ENCODE assay signal across 8 mouse cellular contexts in the genomic region with DNA sequence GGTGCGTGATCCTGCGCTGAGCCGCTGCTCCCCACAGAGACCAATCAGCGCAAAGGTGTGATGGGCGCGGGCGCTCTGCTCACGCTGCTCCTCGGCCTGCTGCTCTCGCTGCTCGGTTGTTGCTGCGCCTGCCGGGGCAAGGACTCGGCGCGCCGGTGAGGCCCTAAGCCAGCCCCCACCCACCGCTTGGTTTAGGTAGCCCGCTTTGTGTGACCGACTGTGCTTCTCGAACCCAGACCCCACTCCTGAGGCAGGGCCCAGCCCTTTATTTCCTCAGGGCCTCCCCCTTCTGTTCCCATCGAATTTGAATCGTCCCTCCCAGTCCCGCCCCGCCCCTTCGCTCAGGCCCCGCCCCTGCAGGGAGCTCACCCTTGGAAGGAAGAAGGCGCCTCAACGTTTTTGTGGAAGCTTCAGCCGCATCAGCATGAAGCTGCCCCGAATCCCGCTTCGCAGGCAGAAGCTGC. TPM values are rescaled to one million over a fixed set of nuclear protein-coding genes. Genes with fewer than 3 reads are reported as not detected.
DNase-seq lines count a peak whose midpoint lies in the region; ATAC-seq and TF ChIP-seq lines count a peak whose summit lies in the region.

No protein-coding gene starts in this region.

- no peak for DNase-seq in lung, postnatal 14 days
- peak; percentile 60 for DNase-seq in brain, embryonic 14.5 days (ENCODE audit: low read depth)
- peak; percentile 30 to 48 for DNase-seq in lung, postnatal 4 days
- peak; percentile 48 for DNase-seq in thymus, postnatal 4 days
- no peak for DNase-seq in urinary bladder, postnatal 4 days (ENCODE audit: low spot score in 2 of 2)
- no peak for DNase-seq in frontal cortex, postnatal 14 days (ENCODE audit: low spot score in 2 of 2)

- no peak for TF ChIP-seq POLR2A in brain, embryonic 14.5 days (IDR thresholded peaks at IDR 0.05; ENCODE audit: borderline replicate concordance, extremely low read depth, insufficient read depth, insufficient read length, poor library complexity, severe bottlenecking)

- H3K4me2 ChIP-seq in lung, embryonic 15.5 days: peak overlapping the region; percentile 56
- peak overlapping the region; percentile 56 for H3K4me2 ChIP-seq in hindbrain, embryonic 13.5 days

- peak overlapping the region; percentile 25 for H3K4me3 ChIP-seq in lung, embryonic 15.5 days
- peak overlapping the region; percentile 40 for H3K4me3 ChIP-seq in hindbrain, embryonic 13.5 days

- peaks cover 96% of the 10 kb centered on the region for H3K4me1 ChIP-seq in lung, embryonic 15.5 days
- H3K4me1 ChIP-seq in hindbrain, embryonic 13.5 days (replicated peaks): peaks cover 59% of the 10 kb centered on the region

- H3K9me3 ChIP-seq in lung, embryonic 15.5 days: no peaks in the 10 kb centered on the region
- no peaks in the 10 kb centered on the region for H3K9me3 ChIP-seq in hindbrain, embryonic 13.5 days

- TF ChIP-seq CTCF in brain, embryonic 14.5 days (IDR thresholded peaks at IDR 0.05; ENCODE audit: borderline replicate concordance, extremely low read depth, insufficient read depth, insufficient read length): no peak

- no peak overlapping the region for H3K27ac ChIP-seq in lung, embryonic 15.5 days
- no peak overlapping the region for H3K27ac ChIP-seq in hindbrain, embryonic 13.5 days

- WGBS in lung, embryonic 15.5 days: 15% methylated on average over 33 of the region's 33 CpGs
- 2% methylated on average over 33 of the region's 33 CpGs for WGBS in hindbrain, embryonic 13.5 days

- no peak overlapping the region; the same call in 1 of the 2 replicates for H3K9ac ChIP-seq in lung, embryonic 15.5 days
- H3K9ac ChIP-seq in hindbrain, embryonic 13.5 days: peak overlapping the region; percentile 61; the same call in 1 of the 2 replicates

- peaks cover 72% of the 10 kb centered on the region for H3K27me3 ChIP-seq in lung, embryonic 15.5 days
- H3K27me3 ChIP-seq in hindbrain, embryonic 13.5 days: peaks cover 84% of the 10 kb centered on the region

- ATAC-seq in lung, embryonic 15.5 days (ENCODE audit: borderline replicate concordance, extremely low read depth, low FRiP score, low TSS enrichment): peak; percentile 23; the same call in 1 of the 2 replicates
- ATAC-seq in hindbrain, embryonic 13.5 days (ENCODE audit: low FRiP score): no peak

- H3K36me3 ChIP-seq in lung, embryonic 15.5 days: peaks cover 14% of the 10 kb centered on the region; the same call in 1 of the 2 replicates
- no peaks in the 10 kb centered on the region for H3K36me3 ChIP-seq in hindbrain, embryonic 13.5 days

RNA-seq across cellular contexts. Expression of a gene that starts 7.4 kb away (rescaled TPM):
- 20.5 and 23.9 TPM in 2 replicates for polyA plus RNA-seq in lung, embryonic 15.5 days (2015; fragmentation: Nextera tagmentation; extraction: Ambion mirVana)
- 11.8 and 15.5 TPM in 2 replicates for polyA plus RNA-seq in brain, embryonic 14.5 days (2012; rRNA removed)
- polyA plus RNA-seq in hindbrain, embryonic 13.5 days (2015; fragmentation: Nextera tagmentation; extraction: Ambion mirVana): 1.6 and 2.0 TPM in 2 replicates

RNA-seq across cellular contexts. Expression of a gene that starts 28.4 kb away (rescaled TPM):
- 0.09 TPM in 1 of 2 replicates, not detected in the other for polyA plus RNA-seq in lung, embryonic 15.5 days (2015; fragmentation: Nextera tagmentation; extraction: Ambion mirVana)
- 2.3 and 3.7 TPM in 2 replicates for polyA plus RNA-seq in brain, embryonic 14.5 days (2012; rRNA removed)
- polyA plus RNA-seq in hindbrain, embryonic 13.5 days (2015; fragmentation: Nextera tagmentation; extraction: Ambion mirVana): 2.1 and 2.2 TPM in 2 replicates

RNA-seq across cellular contexts. Expression of a gene that starts 33.7 kb away (rescaled TPM):
- 1.8 and 3.3 TPM in 2 replicates for polyA plus RNA-seq in lung, embryonic 15.5 days (2015; fragmentation: Nextera tagmentation; extraction: Ambion mirVana)
- 16.1 and 18.1 TPM in 2 replicates for polyA plus RNA-seq in brain, embryonic 14.5 days (2012; rRNA removed)
- 4.5 and 4.8 TPM in 2 replicates for polyA plus RNA-seq in hindbrain, embryonic 13.5 days (2015; fragmentation: Nextera tagmentation; extraction: Ambion mirVana)

RNA-seq across cellular contexts. Expression of a gene that starts 45.1 kb away (rescaled TPM):
- 61.2 and 66.0 TPM in 2 replicates for polyA plus RNA-seq in lung, embryonic 15.5 days (2015; fragmentation: Nextera tagmentation; extraction: Ambion mirVana)
- 109 and 116 TPM in 2 replicates for polyA plus RNA-seq in brain, embryonic 14.5 days (2012; rRNA removed)
- polyA plus RNA-seq in hindbrain, embryonic 13.5 days (2015; fragmentation: Nextera tagmentation; extraction: Ambion mirVana): 70.9 and 77.6 TPM in 2 replicates

Comparison
In these comparisons a context has a peak if more than half of its experiments do, and no peak if none do; other contexts are left out.
1. DNase-seq: peak in brain, embryonic 14.5 days (single experiment), lung, postnatal 4 days (2 of 2) and thymus, postnatal 4 days (single experiment); none in lung, postnatal 14 days (single experiment), urinary bladder, postnatal 4 days (0 of 2) and frontal cortex, postnatal 14 days (0 of 2).